Mouse (Mus musculus): ENCODE results near the gene Gm20403. TPM values are rescaled to one million over a fixed set of nuclear protein-coding genes. Genes with fewer than 3 reads are reported as not detected.
"Not testable (repeated sequence)": the region's sequence is repeated elsewhere in the genome, so short reads cannot be mapped to it uniquely, and the experiment has no call there.

The Gm20403 gene
- polyA plus RNA-seq, 1 experiment from 2014 or later = not detected

GRCm38 (mm10) chr12:54969033-54969432, 17.3 kb downstream of the Gm20403 start:
- H3K4me2 ChIP-seq (replicated peaks; ENCODE audit: low read depth) = no peak overlapping the region
- H3K27me3 ChIP-seq (replicated peaks; ENCODE audit: control insufficient read depth, insufficient read depth, low read length) = no peaks in the 10 kb centered on the region
- no peak for TF ChIP-seq CTCF (IDR thresholded peaks at IDR 0.05; ENCODE audit: low read depth)

GRCm38 (mm10) chr12:54965532-54966160, 20.7 kb downstream of the Gm20403 start:
- Histone ChIP-seq H3K36me3 (ENCODE audit: control insufficient read depth, insufficient read depth) (peaks cover 23% of the 10 kb centered on the region), H3K4me2 (replicated peaks; ENCODE audit: low read depth) (no peak overlapping the region), H3K27me3 (replicated peaks; ENCODE audit: control insufficient read depth, insufficient read depth, low read length) (no peaks in the 10 kb centered on the region), H3K4me1 (replicated peaks; ENCODE audit: control insufficient read depth, insufficient read depth, low read length) (no peaks in the 10 kb centered on the region), H3K4me3 (ENCODE audit: low read depth, low read length) (no peak overlapping the region), H3K27ac (ENCODE audit: low read depth, low read length) (no peak overlapping the region), H3K9ac (ENCODE audit: low read depth, low read length) (no peak overlapping the region), H3K9me3 (ENCODE audit: control insufficient read depth) (no peaks in the 10 kb centered on the region)
- no peak for TF ChIP-seq CTCF (IDR thresholded peaks at IDR 0.05; ENCODE audit: low read depth)
- no peak for ATAC-seq
- 95% methylated on average over 4 of the region's 4 CpGs for WGBS

More at GRCm38 (mm10) chr12:54969033-54969432, 17.3 kb downstream of the Gm20403 start:
- Histone ChIP-seq H3K4me3 (ENCODE audit: low read depth, low read length) (no peak overlapping the region), H3K4me1 (replicated peaks; ENCODE audit: control insufficient read depth, insufficient read depth, low read length) (no peaks in the 10 kb centered on the region), H3K27ac (ENCODE audit: low read depth, low read length) (no peak overlapping the region), H3K9me3 (ENCODE audit: control insufficient read depth) (no peaks in the 10 kb centered on the region), H3K36me3 (ENCODE audit: control insufficient read depth, insufficient read depth) (peaks cover 40% of the 10 kb centered on the region), H3K9ac (ENCODE audit: low read depth, low read length) (no peak overlapping the region)
- no peak for ATAC-seq
- WGBS = 61% methylated on average over 3 of the region's 3 CpGs

GRCm38 (mm10) chr12:54959569-54959968, 26.8 kb downstream of the Gm20403 start:
- Histone ChIP-seq H3K36me3 (ENCODE audit: control insufficient read depth, insufficient read depth) (peaks cover 6% of the 10 kb centered on the region; the same call in 1 of the 2 replicates), H3K4me1 (replicated peaks; ENCODE audit: control insufficient read depth, insufficient read depth, low read length) (no peaks in the 10 kb centered on the region), H3K4me2 (replicated peaks; ENCODE audit: low read depth) (no peak overlapping the region), H3K4me3 (ENCODE audit: low read depth, low read length) (no peak overlapping the region), H3K9ac (ENCODE audit: low read depth, low read length) (no peak overlapping the region), H3K27ac (ENCODE audit: low read depth, low read length) (no peak overlapping the region), H3K9me3 (ENCODE audit: control insufficient read depth) (no peaks in the 10 kb centered on the region), H3K27me3 (replicated peaks; ENCODE audit: control insufficient read depth, insufficient read depth, low read length) (no peaks in the 10 kb centered on the region)
- ATAC-seq = no peak
- no peak for TF ChIP-seq CTCF (IDR thresholded peaks at IDR 0.05; ENCODE audit: low read depth)
- WGBS = 19% methylated on average over 2 of the region's 2 CpGs

GRCm38 (mm10) chr12:54956974-54957373, 29.4 kb downstream of the Gm20403 start:
- H3K9me3 ChIP-seq (ENCODE audit: control insufficient read depth) = no peaks in the 10 kb centered on the region
- no peaks in the 10 kb centered on the region for H3K27me3 ChIP-seq (replicated peaks; ENCODE audit: control insufficient read depth, insufficient read depth, low read length)
- no peak for ATAC-seq
- no peak overlapping the region for H3K4me3 ChIP-seq (ENCODE audit: low read depth, low read length)
- H3K4me1 ChIP-seq (replicated peaks; ENCODE audit: control insufficient read depth, insufficient read depth, low read length) = no peaks in the 10 kb centered on the region
- no peak overlapping the region for H3K9ac ChIP-seq (ENCODE audit: low read depth, low read length)
- H3K27ac ChIP-seq (ENCODE audit: low read depth, low read length) = no peak overlapping the region
- 82% methylated on average over 2 of the region's 2 CpGs for WGBS
- no peak overlapping the region for H3K4me2 ChIP-seq (replicated peaks; ENCODE audit: low read depth)
- no peak for TF ChIP-seq CTCF (IDR thresholded peaks at IDR 0.05; ENCODE audit: low read depth)
- peaks cover 11% of the 10 kb centered on the region; the same call in 1 of the 2 replicates for H3K36me3 ChIP-seq (ENCODE audit: control insufficient read depth, insufficient read depth)

GRCm38 (mm10) chr12:54956457-54956856, 29.9 kb downstream of the Gm20403 start:
- Histone ChIP-seq H3K4me3 (ENCODE audit: low read depth, low read length) (no peak overlapping the region), H3K4me1 (replicated peaks; ENCODE audit: control insufficient read depth, insufficient read depth, low read length) (no peaks in the 10 kb centered on the region), H3K36me3 (ENCODE audit: control insufficient read depth, insufficient read depth) (peaks cover 11% of the 10 kb centered on the region; the same call in 1 of the 2 replicates), H3K27ac (ENCODE audit: low read depth, low read length) (no peak overlapping the region), H3K9ac (ENCODE audit: low read depth, low read length) (no peak overlapping the region), H3K9me3 (ENCODE audit: control insufficient read depth) (no peaks in the 10 kb centered on the region), H3K4me2 (replicated peaks; ENCODE audit: low read depth) (no peak overlapping the region), H3K27me3 (replicated peaks; ENCODE audit: control insufficient read depth, insufficient read depth, low read length) (no peaks in the 10 kb centered on the region)
- TF ChIP-seq CTCF (IDR thresholded peaks at IDR 0.05; ENCODE audit: low read depth) = no peak
- WGBS = 93% methylated on average over 4 of the region's 4 CpGs
- no peak for ATAC-seq

GRCm38 (mm10) chr12:54946116-54946515, 40.2 kb downstream of the Gm20403 start:
- TF ChIP-seq CTCF (IDR thresholded peaks at IDR 0.05; ENCODE audit: low read depth) = no peak
- no peak overlapping the region for H3K4me3 ChIP-seq (ENCODE audit: low read depth, low read length)
- H3K4me2 ChIP-seq (replicated peaks; ENCODE audit: low read depth) = no peak overlapping the region
- ATAC-seq = no peak
- no peak overlapping the region for H3K9ac ChIP-seq (ENCODE audit: low read depth, low read length)
- no peaks in the 10 kb centered on the region for H3K4me1 ChIP-seq (replicated peaks; ENCODE audit: control insufficient read depth, insufficient read depth, low read length)
- peaks cover 13% of the 10 kb centered on the region for H3K36me3 ChIP-seq (ENCODE audit: control insufficient read depth, insufficient read depth)
- no peaks in the 10 kb centered on the region for H3K27me3 ChIP-seq (replicated peaks; ENCODE audit: control insufficient read depth, insufficient read depth, low read length)
- 89% methylated on average over 6 of the region's 6 CpGs for WGBS
- no peaks in the 10 kb centered on the region for H3K9me3 ChIP-seq (ENCODE audit: control insufficient read depth)
- H3K27ac ChIP-seq (ENCODE audit: low read depth, low read length) = no peak overlapping the region

- H3K27ac ChIP-seq (ENCODE audit: low read depth, low read length); H3K9me3 ChIP-seq (ENCODE audit: control insufficient read depth); H3K27me3 ChIP-seq (replicated peaks; ENCODE audit: control insufficient read depth, insufficient read depth, low read length); ATAC-seq; H3K4me3 ChIP-seq (ENCODE audit: low read depth, low read length); H3K4me1 ChIP-seq (replicated peaks; ENCODE audit: control insufficient read depth, insufficient read depth, low read length); H3K9ac ChIP-seq (ENCODE audit: low read depth, low read length); H3K4me2 ChIP-seq (replicated peaks; ENCODE audit: low read depth): not testable (repeated sequence)
- H3K36me3 ChIP-seq (ENCODE audit: control insufficient read depth, insufficient read depth) = peaks cover 21% of the 10 kb centered on the region
- 92% methylated on average over 6 of the region's 6 CpGs for WGBS
These were observed 43.7 kb downstream of the Gm20403 start for GRCm38 (mm10) chr12:54942586-54943157.

- not testable (repeated sequence) for H3K27me3 ChIP-seq (replicated peaks; ENCODE audit: control insufficient read depth, insufficient read depth, low read length); H3K27ac ChIP-seq (ENCODE audit: low read depth, low read length); H3K9ac ChIP-seq (ENCODE audit: low read depth, low read length); H3K4me3 ChIP-seq (ENCODE audit: low read depth, low read length); H3K4me2 ChIP-seq (replicated peaks; ENCODE audit: low read depth); H3K4me1 ChIP-seq (replicated peaks; ENCODE audit: control insufficient read depth, insufficient read depth, low read length); H3K9me3 ChIP-seq (ENCODE audit: control insufficient read depth)
- WGBS = 82% methylated on average over 5 of the region's 5 CpGs
- ATAC-seq = peak; percentile 89
- peaks cover 29% of the 10 kb centered on the region; the same call in 1 of the 2 replicates for H3K36me3 ChIP-seq (ENCODE audit: control insufficient read depth, insufficient read depth)
These were observed 48.6 kb downstream of the Gm20403 start for GRCm38 (mm10) chr12:54937581-54938343.

All from intestine, postnatal 0 days (tissue).